Mouse (Mus musculus) right cerebral cortex, postnatal 25 days (tissue): Measurements from ENCODE around the gene Myoz1.
"Not testable (repeated sequence)": the region's sequence is repeated elsewhere in the genome, so short reads cannot be mapped to it uniquely, and the experiment has no call there.

Experiments
- DNase-seq: peaks from one replicate; pipeline ENCODE4 v3.0.0; 2022

Gene Myoz1

DNA sequence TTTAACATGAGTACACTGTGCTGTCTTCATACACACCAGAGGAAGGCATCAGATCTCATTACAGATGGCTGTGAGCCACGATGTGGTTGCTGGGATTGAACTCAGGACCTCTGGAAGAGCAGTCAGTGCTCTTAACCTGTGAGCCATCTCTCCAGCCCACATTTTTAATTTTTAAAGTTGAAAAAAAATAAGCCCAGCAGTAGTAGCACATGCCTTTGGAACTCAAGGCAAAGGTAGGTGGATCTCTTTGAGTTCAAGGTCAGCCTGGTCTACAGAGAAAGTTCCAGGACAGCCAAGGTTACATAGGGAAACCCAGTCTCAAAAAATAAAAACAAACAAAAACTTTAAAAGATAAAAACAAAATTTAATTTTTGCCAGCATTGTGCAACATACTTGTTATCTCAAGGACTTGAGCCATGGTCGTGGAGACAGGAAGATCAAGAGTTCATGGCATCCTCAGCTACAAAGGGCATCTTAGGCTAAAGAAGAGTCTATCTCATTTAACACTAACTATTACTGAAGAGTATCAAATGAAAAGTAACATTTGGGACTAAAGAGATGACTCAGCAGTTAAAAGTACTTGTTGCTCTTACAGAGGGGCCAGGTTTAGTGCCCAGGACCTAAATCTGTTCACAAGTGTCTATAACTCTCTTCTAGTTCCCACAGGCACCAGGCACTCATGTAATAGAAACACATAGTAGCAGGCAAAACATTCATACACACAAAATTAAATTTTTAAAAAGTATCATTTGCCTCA, 18.3 kb downstream of the Myoz1 start:
- no peak for DNase-seq

GRCm38 (mm10) chr14:20636968-20637367, 19.4 kb downstream of the Myoz1 start:
- not testable (repeated sequence) for DNase-seq

- no peak for DNase-seq
Observed at GRCm38 (mm10) chr14:20635546-20635945, 20.8 kb downstream of the Myoz1 start.

GRCm38 (mm10) chr14:20631253-20631652, 25.1 kb downstream of the Myoz1 start:
- DNase-seq, result no peak

- DNase-seq, result no peak
Observed at GRCm38 (mm10) chr14:20626971-20627370, 29.4 kb downstream of the Myoz1 start.

DNA sequence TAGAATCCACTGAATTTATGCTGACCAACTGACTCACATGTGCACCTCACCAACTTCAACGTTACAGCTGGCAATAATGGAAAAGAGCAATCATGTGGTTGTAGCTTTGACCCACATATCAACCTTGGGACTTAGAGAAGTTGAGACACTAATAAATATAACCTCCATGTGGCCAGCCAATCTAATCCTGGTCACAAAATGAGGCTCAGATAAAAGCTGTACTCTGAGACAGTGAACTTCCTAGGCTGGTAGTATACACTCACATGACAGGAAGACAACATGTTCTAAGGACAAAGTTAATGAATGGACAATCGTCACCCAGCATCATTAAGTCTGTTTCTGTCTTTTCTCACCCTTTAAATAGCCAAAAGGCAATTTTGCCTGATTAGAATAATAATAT, 29.9 kb downstream of the Myoz1 start:
- DNase-seq, result no peak

- DNase-seq, result no peak
Observed at GRCm38 (mm10) chr14:20622907-20623306, 33.4 kb downstream of the Myoz1 start.

GRCm38 (mm10) chr14:20622412-20622811, 33.9 kb downstream of the Myoz1 start:
- DNase-seq, result no peak

GRCm38 (mm10) chr14:20621903-20622302, 34.4 kb downstream of the Myoz1 start:
- DNase-seq, result no peak

- DNase-seq, result no peak
Observed at GRCm38 (mm10) chr14:20619131-20619530, 37.2 kb downstream of the Myoz1 start.

- no peak for DNase-seq
Observed at GRCm38 (mm10) chr14:20618211-20618610, 38.1 kb downstream of the Myoz1 start.

DNA sequence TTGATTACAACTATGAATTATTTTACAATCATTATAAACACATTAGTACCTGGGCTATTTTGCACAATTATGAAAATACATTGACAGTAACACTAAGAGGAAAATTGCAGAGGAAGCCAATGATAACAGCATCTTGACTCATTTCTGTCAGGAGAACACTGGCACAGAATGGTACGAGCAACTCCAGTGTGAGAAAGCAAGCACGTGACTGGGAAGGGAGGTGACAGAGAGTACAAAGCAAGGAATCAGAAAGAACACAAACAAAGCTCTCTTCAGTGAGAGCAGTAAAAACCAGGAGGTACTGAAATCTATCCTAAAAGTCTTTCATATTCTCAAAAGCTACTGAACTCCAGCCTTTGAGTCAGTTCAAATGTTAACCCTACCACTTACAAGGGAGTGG, 39.9 kb downstream of the Myoz1 start:
- no peak for DNase-seq

DNA sequence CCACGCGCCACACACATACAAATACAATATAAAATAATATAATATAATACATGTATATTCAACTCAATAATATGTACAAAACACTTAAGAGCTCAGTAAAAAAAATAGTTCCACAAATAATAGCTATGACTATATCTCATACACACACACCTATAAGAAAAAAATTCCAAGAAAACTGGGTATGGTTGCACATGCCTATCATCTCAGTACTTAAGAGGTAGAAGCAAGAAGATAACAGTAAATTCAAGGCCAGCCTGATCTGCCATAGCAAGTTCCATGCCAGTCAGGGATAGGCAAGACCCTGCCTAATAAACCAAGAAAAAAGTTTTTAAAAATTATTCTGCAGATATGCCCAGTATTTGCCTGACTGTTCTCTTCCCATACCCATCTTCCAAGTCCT, 41.3 kb downstream of the Myoz1 start:
- DNase-seq, result no peak

DNA sequence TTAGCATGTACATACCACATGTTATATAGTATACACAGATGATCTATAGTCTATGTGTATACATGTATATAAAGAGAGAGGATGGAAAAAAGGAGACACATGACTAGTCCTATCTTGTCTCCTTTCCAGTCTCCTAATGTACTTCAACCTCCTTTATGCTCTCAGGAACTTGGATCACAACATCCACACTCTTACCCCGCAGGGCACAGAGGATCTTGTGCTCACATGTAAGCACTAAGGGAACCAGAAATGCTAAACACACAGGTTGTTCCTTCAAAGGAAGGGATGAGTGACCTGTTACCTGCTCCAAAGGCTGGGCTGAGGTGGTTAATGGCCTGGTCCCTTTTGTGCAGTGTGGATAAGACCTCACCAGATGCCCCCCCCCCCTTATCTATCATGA, 43.5 kb downstream of the Myoz1 start:
- DNase-seq, result no peak

GRCm38 (mm10) chr14:20610146-20610545, 46.2 kb downstream of the Myoz1 start:
- DNase-seq, result no peak

- DNase-seq, result no peak
Observed at GRCm38 (mm10) chr14:20609519-20609918, 46.8 kb downstream of the Myoz1 start.

DNA sequence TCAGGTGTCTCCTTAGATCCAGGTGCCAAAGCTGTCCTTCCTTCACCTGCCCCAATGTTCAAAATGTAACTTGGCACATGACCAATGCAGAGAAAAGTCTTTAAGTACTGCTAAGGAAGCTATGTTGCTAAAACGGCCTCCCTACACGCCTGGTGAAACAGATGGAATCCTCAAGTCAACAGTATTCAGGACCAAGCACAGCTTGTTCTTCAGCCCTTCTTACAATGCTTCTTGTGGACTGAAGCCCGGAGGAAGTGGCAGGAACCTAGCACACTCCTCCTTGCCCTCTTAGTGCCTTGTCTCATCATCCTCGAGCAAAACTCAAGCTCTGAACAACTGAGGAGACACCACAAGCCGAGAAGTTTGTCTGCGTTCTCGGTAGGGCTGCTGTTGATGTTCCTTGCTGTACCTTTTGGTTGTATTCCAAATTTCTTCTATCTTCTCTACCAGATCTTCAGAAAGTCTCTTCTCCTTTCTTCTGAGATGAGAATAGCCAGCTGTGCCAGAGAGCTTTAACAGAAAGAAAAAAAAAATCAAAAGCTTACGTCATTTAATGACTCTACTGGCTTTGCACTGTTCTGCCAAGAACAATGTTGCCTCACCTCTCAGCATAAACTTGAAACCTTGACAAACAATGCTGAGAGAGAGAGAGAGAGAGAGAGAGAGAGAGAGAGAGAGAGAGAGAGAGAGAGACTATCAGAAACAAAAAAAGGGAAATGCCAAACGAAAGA, 48.8 kb downstream of the Myoz1 start:
- no peak for DNase-seq

DNA sequence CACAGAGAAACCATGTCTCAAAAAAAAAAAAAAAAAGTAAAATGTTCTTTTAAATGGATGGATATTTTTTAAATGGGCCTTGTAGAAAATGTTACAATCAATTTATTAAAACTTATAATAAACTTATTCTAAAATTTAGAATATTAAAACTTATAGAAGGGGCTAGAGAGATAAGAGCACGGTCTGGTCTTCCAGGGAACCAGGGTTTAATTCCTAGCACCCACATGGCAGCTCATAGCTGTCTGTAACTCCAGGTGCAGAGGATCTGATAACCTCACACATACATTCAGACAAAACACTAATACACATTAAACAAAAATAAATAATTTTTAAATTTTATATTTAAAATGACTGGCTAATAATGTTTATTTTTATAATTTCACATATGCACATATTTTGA, 55.1 kb downstream of the Myoz1 start:
- DNase-seq, result no peak

DNA sequence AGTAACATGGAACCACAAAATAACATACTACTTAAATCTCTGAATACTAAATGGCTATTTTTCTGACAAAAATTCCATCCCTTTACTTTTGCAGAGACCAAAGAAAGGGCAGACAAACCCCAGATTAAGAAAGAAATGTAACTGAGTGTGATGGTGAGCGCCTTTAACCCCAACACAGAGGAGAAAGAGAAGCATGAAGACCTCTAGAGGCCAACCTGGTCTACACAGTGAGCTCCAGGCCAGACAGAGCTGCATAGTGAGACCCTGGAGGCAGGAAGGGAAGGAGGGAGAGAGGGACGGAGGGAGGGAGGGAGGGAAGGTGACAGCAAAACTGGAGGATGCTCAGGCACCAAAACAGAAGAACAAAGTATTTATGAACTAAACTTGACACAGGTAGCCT, 56.1 kb downstream of the Myoz1 start:
- DNase-seq, result no peak

- DNase-seq, result no peak
Observed at GRCm38 (mm10) chr14:20599542-20599941, 56.8 kb downstream of the Myoz1 start.
